Mouse (Mus musculus) heart, embryonic 10.5 days (tissue): Measurements from ENCODE around the gene Tcte1. TPM values are rescaled to one million over a fixed set of nuclear protein-coding genes. Genes with fewer than 3 reads are reported as not detected.

ENCODE experiments used
- DNase-seq: peaks from one replicate; pipeline ENCODE4 v3.0.0-alpha.2; 2017; ENCODE audit warnings: low spot score
- H3K27ac ChIP-seq: fragments of 300-500 bp; sonication (generic); 2 replicates; pipeline ENCODE4 v1.5.1; 2016; ENCODE audit warnings: mild to moderate bottlenecking
- H3K27me3 ChIP-seq: fragments of 300-500 bp; sonication (generic); 2 replicates; pipeline ENCODE4 v1.6.1; 2016; ENCODE audit warnings: mild to moderate bottlenecking; ENCODE audit not compliant: poor library complexity, insufficient read depth, severe bottlenecking
- H3K36me3 ChIP-seq: fragments of 300-500 bp; sonication (generic); 2 replicates; pipeline ENCODE4 v1.6.1; 2016; ENCODE audit warnings: mild to moderate bottlenecking, moderate library complexity
- H3K4me1 ChIP-seq: fragments of 300-500 bp; sonication (generic); 2 replicates; pipeline ENCODE4 v1.6.1; 2016; ENCODE audit warnings: mild to moderate bottlenecking
- H3K4me3 ChIP-seq: fragments of 300-500 bp; sonication (generic); 2 replicates; pipeline ENCODE4 v1.5.1; 2016; ENCODE audit warnings: mild to moderate bottlenecking, moderate library complexity
- H3K9me3 ChIP-seq: fragments of 300-500 bp; sonication (generic); 2 replicates; pipeline ENCODE4 v1.6.1; 2016; ENCODE audit warnings: mild to moderate bottlenecking, moderate library complexity
- WGBS: fragments of 180-500 bp; shearing (Covaris S2); methylation state at CpG from one replicate; pipeline ENCODE4 v1.1.7; 2016; 5-methylcytosine and 5-hydroxymethylcytosine counted together
- polyA plus RNA-seq: library from polyadenylated mRNA; unstranded; fragments of >200 nt; fragmentation: Nextera tagmentation; extraction: Ambion mirVana; gene quantifications from 2 replicates; pipeline ENCODE4 v1.2.1, GENCODE M21; 2016

The Tcte1 gene
- polyA plus RNA-seq, 1 experiment from 2014 or later: 0.80 TPM

DNA sequence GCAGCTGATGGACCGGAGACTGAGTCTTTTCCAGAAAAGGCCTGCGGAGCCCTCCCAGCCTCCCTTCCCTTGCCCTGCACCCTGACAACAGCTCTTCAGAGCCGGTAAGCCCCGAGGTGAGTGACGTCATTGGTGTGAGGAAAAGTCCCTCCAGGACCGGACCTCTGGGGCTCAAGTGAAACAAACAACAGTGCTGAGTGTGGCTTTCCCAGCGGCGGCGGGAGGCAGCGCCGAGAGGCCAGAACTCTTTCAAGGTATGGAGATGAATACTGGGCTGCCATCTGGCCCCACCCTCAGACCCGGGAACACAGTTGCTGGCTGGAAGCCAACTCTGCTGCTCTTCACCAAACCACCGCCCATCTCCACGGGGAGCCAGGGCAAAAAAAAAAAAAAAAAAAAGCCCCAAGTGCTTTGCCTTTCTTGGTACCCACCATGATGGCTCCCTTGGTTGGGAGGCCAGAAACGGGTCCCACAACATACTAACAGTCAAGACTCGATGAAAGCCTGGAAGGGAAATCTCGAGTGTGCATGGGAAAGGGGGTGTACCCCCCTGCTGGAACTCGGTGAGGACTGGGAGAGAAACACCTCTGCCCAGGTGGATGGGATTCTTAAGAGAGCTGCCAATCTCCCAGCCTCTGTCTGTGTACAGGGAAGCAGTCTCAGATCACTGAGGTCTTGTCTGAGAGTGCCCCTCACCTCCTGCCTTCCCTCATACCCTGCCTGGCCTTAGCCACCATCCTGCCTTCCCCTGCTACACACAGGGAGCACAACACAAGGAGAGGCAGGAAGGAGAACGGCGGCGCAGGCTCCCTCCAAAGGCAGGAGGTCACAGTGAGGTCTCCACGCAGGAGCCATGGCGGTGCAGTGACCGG lies 21.0 kb downstream of the Tcte1 start:
- H3K4me1 ChIP-seq: peaks cover 29% of the 10 kb centered on the region
- no peak for DNase-seq
- H3K4me3 ChIP-seq: peak overlapping the region; percentile 54
- peaks cover 100% of the 10 kb centered on the region for H3K27me3 ChIP-seq
- no peaks in the 10 kb centered on the region for H3K9me3 ChIP-seq
- no peak overlapping the region for H3K27ac ChIP-seq
- 3% methylated on average over 24 of the region's 24 CpGs for WGBS
- H3K36me3 ChIP-seq: 0 out of 2 replicates have a peak, but pooled peaks cover 2% of the 10 kb centered on the region

DNA sequence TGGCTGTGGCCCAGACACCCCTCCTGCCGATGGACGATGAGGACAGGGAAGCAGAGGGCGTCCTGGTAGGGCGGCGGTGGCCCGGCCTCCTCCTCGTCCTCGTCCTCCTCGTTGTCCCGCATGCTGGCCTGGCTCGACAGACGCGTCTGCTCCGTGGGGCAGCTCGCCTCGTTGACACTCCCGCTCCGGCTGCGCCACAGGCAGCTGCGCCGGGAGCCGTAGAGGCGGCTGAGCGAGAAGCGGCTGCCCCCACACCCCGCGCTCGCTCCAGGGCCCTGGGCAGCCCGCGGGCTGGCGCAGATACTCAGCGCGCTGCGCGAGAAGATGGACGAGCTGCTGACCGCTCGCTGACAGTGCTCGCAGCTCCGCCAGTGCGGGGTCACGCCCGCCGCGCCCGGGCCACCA lies 21.6 kb downstream of the Tcte1 start:
- under 1% methylated on average over 46 of the region's 46 CpGs for WGBS
- DNase-seq: no peak
- peak overlapping the region; percentile 54 for H3K4me3 ChIP-seq
- no peak overlapping the region for H3K27ac ChIP-seq
- H3K4me1 ChIP-seq: peaks cover 35% of the 10 kb centered on the region
- H3K27me3 ChIP-seq: peaks cover 100% of the 10 kb centered on the region
- no peaks in the 10 kb centered on the region for H3K9me3 ChIP-seq
- 0 out of 2 replicates have a peak, but pooled peaks cover 2% of the 10 kb centered on the region for H3K36me3 ChIP-seq

DNA sequence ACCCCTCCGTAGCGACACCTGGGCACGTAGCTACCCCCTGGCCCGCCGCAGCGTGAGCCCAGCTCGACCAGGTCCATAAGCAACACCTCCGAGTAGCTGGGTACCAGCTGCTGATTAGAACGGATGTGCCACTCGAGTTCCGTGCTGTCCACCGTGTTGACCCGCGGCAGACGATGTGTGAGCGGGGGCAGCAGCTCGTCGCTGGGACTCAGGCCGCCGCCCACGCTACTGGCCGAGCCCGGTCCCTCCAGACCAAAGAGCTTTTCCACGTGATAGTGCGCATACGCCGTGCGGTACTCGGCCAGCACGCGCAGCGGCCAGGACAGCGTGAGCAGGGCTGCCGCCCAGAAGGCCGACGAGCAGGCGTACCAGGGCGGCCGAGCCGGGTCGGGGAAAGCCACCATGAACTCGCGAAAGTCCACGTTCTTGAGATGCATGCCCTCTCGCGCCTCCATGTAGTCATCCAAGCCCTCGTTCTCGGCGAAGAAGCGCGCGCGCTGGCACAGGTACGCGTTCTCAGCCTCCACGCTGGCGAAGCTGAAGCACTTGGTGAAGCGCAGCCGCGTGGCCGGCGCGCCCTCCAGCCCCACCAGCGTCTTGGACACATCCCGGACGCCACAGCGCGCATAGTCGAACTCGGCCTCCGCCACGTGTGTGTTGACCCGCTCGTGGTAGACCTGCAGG lies 22.2 kb downstream of the Tcte1 start:
- no peak overlapping the region for H3K27ac ChIP-seq
- 0 out of 2 replicates have a peak, but pooled peaks cover 2% of the 10 kb centered on the region for H3K36me3 ChIP-seq
- no peak for DNase-seq
- H3K4me1 ChIP-seq: peaks cover 41% of the 10 kb centered on the region
- peak overlapping the region; percentile 54 for H3K4me3 ChIP-seq
- 3% methylated on average over 74 of the region's 74 CpGs for WGBS
- no peaks in the 10 kb centered on the region for H3K9me3 ChIP-seq
- H3K27me3 ChIP-seq: peaks cover 100% of the 10 kb centered on the region

GRCm38 (mm10) chr17:45546941-45547340 lies 23.7 kb downstream of the Tcte1 start:
- Histone ChIP-seq H3K9me3 (no peaks in the 10 kb centered on the region), H3K27me3 (peaks cover 99% of the 10 kb centered on the region), H3K36me3 (0 out of 2 replicates have a peak, but pooled peaks cover 2% of the 10 kb centered on the region), H3K4me3 (no peak overlapping the region), H3K27ac (no peak overlapping the region), H3K4me1 (peaks cover 44% of the 10 kb centered on the region)
- WGBS: 55% methylated on average over 16 of the region's 16 CpGs
- no peak for DNase-seq

DNA sequence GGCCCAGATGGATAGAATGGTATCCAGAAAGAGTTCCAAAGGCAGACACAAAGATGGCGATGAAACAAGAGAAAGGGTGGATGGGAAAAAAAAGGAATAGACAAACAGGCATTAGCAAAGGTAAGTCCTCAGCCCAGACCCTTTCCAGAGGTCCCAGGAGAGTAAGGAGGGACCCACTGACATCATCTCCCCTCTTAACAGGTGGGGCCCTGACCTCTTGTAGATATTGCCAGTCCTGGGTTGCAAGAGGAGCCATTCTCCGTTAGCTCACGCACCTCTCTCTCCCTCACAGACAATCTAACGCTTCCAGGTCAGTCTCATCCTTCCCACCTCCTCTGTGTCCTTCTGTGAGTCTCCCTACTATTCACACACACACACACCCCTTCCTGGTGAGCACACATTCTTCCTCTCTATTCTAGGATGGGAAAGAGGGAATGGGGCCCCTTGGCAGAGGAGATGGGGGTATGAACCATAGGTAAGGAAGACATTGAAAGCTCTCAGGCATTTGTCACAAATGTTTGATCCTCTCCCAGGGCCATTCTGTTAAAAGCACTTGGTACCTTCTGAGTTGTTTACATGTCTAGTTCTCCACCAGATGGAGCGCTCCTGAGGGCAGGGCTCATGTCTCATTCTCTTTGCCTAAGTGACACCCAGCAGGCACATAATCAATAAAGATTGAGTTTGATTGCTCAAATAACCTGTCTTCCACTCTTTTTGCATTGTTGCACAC lies 24.4 kb downstream of the Tcte1 start:
- 70% methylated on average over 5 of the region's 5 CpGs for WGBS
- Histone ChIP-seq H3K4me3 (no peak overlapping the region), H3K36me3 (0 out of 2 replicates have a peak, but pooled peaks cover 2% of the 10 kb centered on the region), H3K4me1 (peaks cover 45% of the 10 kb centered on the region), H3K9me3 (no peaks in the 10 kb centered on the region), H3K27me3 (peaks cover 93% of the 10 kb centered on the region), H3K27ac (no peak overlapping the region)
- no peak for DNase-seq

DNA sequence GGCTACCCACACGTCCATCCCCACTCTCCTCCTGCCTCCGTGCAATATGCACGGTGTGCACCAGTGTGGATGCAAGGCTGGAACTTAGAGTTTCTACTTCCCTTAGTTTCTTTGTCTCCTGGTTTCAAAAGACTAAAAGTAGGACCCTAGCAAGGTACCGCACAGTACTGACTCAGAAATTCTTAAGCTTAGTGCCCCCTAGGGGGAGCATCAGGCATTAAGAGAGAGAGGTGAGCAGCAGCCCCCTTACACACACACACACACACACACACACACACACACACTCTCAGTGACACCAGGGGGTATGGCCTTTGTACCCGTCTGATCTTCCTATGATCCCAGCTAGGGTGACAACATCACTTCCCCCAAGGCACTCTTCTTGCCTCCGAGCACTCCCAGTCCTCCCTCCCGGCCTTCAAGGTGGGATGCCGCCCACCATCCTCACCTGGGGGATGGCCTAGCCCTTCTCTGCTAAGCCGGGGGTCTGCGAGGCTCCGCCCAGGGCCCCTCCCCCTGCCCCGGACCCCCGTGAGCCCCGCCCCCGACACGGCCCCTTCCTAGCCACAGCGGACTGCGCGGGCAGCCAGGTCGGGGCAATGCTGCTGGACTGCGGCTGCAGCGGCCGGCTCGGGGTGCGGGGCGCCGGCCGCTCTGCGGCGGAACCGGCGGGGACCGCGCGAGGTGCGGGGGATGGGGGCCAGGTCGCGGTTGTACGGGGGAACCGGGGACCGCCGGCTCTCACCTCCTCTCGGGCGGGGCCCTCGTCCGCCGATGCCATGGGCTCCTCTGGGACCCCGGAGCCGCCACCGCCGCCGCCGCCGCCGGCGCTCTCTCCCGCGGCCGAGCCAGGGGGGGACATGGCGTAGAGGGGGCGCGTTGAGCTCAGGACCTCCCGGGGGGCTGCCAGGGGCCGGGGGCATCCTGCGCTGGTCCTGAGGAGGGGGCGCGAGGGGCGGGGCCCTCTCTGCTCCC lies 25.6 kb downstream of the Tcte1 start:
- no peak for DNase-seq
- 3% methylated on average over 56 of the region's 68 CpGs for WGBS
- Histone ChIP-seq H3K9me3 (no peaks in the 10 kb centered on the region), H3K4me1 (peaks cover 44% of the 10 kb centered on the region), H3K27me3 (peaks cover 88% of the 10 kb centered on the region), H3K36me3 (0 out of 2 replicates have a peak, but pooled peaks cover 2% of the 10 kb centered on the region), H3K27ac (peak overlapping the region; percentile 91), H3K4me3 (peak overlapping the region; percentile 86)

DNA sequence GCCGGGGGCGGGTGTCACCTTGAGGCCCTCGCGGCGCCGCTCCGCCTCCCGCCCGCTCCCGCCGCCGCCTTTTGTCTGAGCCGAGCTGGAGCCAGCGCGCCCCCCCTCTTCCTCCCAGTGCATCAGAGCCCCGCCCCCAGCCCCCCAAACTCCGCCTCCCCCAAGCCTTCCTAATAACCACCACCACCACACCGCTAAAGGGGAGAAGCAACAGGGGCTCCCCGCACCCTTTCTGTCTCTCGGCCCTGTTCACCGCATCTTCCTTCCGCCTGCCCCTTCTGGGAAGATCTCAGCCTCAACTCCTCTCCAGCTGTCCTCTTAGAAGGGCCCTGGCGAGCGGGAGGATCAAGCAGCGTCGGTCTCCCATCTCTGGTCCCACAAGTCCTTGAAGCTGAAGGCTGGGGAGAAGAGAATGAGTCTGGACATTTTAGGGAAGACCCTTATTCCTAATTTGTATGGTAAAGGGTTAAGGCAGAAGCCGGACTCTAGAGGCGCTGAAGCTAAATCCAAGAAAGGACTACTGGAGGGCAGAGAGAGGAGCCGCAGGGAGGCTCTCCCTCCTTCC lies 26.5 kb downstream of the Tcte1 start, which contains the start of gene Tmem151b:
TSS of gene Tmem151b (minus strand) at position 61 of the 565 bp plus-strand sequence.
- Histone ChIP-seq H3K9me3 (no peaks in the 10 kb centered on the region), H3K4me3 (peak within 1 kb of the TSS; percentile 86), H3K27ac (peak within 1 kb of the TSS; percentile 91), H3K27me3 (peaks cover 88% of the 10 kb centered on the region), H3K36me3 (0 out of 2 replicates have a peak, but pooled peaks cover 2% of the 10 kb centered on the region), H3K4me1 (peaks cover 35% of the 10 kb centered on the region)
- no peak for DNase-seq
- under 1% methylated on average over 23 of the region's 29 CpGs for whole genome bisulfite sequencing

- no peak for DNase-seq
- peak overlapping the region; percentile 91; the same call in 1 of the 2 replicates for H3K27ac ChIP-seq
- 31% methylated on average over 5 of the region's 5 CpGs for WGBS
- 0 out of 2 replicates have a peak, but pooled peaks cover 2% of the 10 kb centered on the region for H3K36me3 ChIP-seq
- peak overlapping the region; percentile 86 for H3K4me3 ChIP-seq
- no peaks in the 10 kb centered on the region for H3K9me3 ChIP-seq
- peaks cover 30% of the 10 kb centered on the region for H3K4me1 ChIP-seq
- H3K27me3 ChIP-seq: peaks cover 82% of the 10 kb centered on the region
Measured at GRCm38 (mm10) chr17:45550253-45550652, 27.0 kb downstream of the Tcte1 start.

GRCm38 (mm10) chr17:45551249-45551796 lies 28.1 kb downstream of the Tcte1 start:
- Histone ChIP-seq H3K9me3 (no peaks in the 10 kb centered on the region), H3K36me3 (0 out of 2 replicates have a peak, but pooled peaks cover 2% of the 10 kb centered on the region), H3K4me1 (peaks cover 29% of the 10 kb centered on the region), H3K27me3 (peaks cover 79% of the 10 kb centered on the region), H3K4me3 (no peak overlapping the region), H3K27ac (no peak overlapping the region)
- 63% methylated on average over 7 of the region's 7 CpGs for WGBS
- DNase-seq: no peak

DNA sequence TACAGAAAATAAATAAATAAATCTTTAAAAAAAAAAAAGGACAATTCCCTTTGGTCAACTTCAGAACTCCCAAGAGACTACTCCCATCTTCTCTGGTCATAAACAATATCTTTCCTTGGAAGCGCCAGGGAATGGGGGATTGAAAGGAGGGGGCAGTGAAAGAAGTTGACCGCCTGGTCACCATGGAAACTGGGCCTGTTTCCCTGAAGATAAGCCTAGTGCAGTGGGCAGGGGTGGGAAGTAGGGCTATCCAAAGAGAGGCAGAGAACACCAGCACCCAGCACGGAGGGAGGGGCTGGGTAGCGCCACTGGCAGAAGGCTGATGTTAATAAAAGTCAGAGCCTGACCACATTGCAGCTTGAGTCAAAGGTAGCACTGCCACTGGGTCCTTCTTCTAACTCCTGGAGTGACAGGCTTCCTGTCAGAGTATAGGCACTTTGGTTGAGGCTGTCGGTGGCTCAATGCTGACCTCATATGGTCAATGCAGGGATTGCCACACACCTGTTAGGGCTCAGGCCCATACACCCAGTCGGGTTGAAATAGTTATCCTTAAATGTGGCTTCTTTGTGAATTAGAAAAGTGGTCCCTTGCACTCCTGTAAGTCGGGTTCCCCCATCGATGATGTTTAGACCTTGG lies 28.7 kb downstream of the Tcte1 start:
- peaks cover 79% of the 10 kb centered on the region for H3K27me3 ChIP-seq
- H3K4me1 ChIP-seq: peaks cover 35% of the 10 kb centered on the region
- DNase-seq: peak; percentile 88
- H3K9me3 ChIP-seq: no peaks in the 10 kb centered on the region
- WGBS: 4% methylated on average over 8 of the region's 8 CpGs
- H3K36me3 ChIP-seq: 0 out of 2 replicates have a peak, but pooled peaks cover 1% of the 10 kb centered on the region
- no peak overlapping the region for H3K27ac ChIP-seq
- H3K4me3 ChIP-seq: no peak overlapping the region

DNA sequence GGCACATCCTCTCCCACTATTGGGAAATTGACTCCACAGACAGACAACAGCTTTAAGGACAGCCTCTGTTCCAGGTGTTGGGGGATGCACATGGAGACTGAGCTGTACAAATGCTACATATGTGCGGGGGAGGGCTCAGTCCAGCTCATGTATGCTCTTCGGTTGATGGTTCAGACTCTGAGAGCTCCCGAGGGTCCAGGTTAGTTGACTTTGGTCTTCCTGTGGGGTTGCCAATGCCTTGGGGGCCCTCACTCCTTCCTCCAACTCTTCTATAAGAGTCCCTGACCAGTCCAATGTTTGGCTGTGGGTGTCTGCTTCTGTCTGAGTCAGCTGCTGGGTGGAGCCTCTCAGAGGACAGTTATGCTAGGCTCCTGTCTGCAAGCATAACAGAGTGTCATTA lies 29.8 kb downstream of the Tcte1 start:
- no peaks in the 10 kb centered on the region for H3K9me3 ChIP-seq
- H3K4me1 ChIP-seq: peaks cover 46% of the 10 kb centered on the region
- H3K27ac ChIP-seq: no peak overlapping the region
- no peaks in the 10 kb centered on the region for H3K36me3 ChIP-seq
- WGBS: 81% methylated on average over 3 of the region's 3 CpGs
- DNase-seq: no peak
- H3K27me3 ChIP-seq: peaks cover 79% of the 10 kb centered on the region
- no peak overlapping the region for H3K4me3 ChIP-seq
